Mouse (Mus musculus): ENCODE data around the gene Slc38a4. TPM values are rescaled to one million over a fixed set of nuclear protein-coding genes. Genes with fewer than 3 reads are reported as not detected.

Gene Slc38a4
- polyA plus RNA-seq, 1 experiment from 2014 or later: 5.0 TPM

DNA sequence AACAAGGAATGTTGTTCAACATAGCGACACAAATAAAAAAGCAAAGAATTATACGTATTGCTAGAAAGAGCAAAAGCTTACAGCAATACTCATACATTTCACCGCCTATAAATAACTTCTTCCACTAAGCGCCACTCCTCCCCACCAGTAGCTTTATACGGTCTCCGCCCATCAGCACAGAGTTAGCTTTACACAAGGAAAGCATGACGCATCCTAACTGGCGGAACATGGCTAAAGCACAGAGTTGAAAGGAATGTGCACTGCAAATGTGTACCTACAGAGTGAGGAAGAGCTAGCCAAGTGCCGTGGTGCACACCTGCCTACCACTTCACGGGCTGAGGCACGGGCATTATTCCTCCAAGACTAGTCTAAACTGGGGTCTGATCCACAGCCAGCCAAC lies 95.4 kb downstream of the Slc38a4 start:
- Histone ChIP-seq H3K9me3 (replicated peaks) (no peaks in the 10 kb centered on the region), H3K4me3 (replicated peaks) (no peak overlapping the region), H3K27ac (replicated peaks) (no peak overlapping the region), H3K4me1 (no peaks in the 10 kb centered on the region), H3K36me3 (no peaks in the 10 kb centered on the region), H3K27me3 (replicated peaks) (no peaks in the 10 kb centered on the region), H3K9ac (replicated peaks) (no peak overlapping the region), H3K4me2 (no peak overlapping the region)
- WGBS: 93% methylated on average over 11 of the region's 11 CpGs
- no peak for ATAC-seq (ENCODE audit: low FRiP score)

DNA sequence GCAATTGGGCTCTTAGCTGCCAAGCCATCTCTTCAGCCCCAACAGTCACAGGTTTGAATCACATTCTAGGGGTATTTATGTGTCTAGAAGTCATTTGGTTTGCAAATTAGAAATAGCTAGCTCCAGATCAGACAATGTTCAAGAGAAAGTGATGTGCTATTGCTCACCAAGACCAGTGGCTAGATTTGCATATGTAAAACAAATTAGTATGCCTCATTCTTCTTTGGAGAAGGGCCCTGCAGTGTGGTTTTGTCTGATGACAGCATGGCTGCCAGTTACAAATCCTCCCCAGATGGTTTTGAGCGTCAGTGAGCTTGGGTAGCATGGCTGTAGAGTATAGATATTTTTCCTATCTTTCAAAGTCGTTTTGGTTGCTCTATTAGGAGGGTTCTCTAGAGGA lies 96.5 kb downstream of the Slc38a4 start:
- Histone ChIP-seq H3K27ac (replicated peaks) (no peak overlapping the region), H3K4me2 (no peak overlapping the region), H3K4me1 (no peaks in the 10 kb centered on the region), H3K9me3 (replicated peaks) (no peaks in the 10 kb centered on the region), H3K4me3 (replicated peaks) (no peak overlapping the region), H3K27me3 (replicated peaks) (no peaks in the 10 kb centered on the region), H3K9ac (replicated peaks) (no peak overlapping the region), H3K36me3 (no peaks in the 10 kb centered on the region)
- 38% methylated on average over 2 of the region's 2 CpGs for WGBS
- no peak for ATAC-seq (ENCODE audit: low FRiP score)

DNA sequence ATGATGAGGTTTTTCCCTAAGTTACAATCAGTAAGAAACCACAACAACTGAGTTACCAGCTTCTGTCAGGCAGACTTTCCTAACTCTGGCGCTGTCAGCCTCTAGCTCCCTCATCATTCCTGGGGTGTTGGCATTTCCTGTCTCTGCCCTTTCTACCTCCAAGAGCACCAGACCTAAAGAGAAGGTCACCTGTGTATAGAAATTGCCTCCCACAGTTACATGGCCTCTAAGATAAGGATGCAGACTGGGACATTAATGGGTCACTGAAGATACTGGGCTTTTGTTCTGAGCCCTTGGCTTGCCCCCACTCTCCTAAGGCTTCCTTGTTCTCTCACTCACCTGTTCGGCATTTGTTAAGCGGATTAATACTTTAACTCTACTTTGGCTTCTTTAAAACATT lies 99.1 kb downstream of the Slc38a4 start:
- WGBS: 85% methylated on average over 3 of the region's 3 CpGs
- Histone ChIP-seq H3K36me3 (no peaks in the 10 kb centered on the region), H3K4me2 (no peak overlapping the region), H3K9me3 (replicated peaks) (no peaks in the 10 kb centered on the region), H3K27me3 (replicated peaks) (no peaks in the 10 kb centered on the region), H3K27ac (replicated peaks) (no peak overlapping the region), H3K4me3 (replicated peaks) (no peak overlapping the region), H3K4me1 (peaks cover 13% of the 10 kb centered on the region), H3K9ac (replicated peaks) (no peak overlapping the region)
- ATAC-seq (ENCODE audit: low FRiP score): no peak

DNA sequence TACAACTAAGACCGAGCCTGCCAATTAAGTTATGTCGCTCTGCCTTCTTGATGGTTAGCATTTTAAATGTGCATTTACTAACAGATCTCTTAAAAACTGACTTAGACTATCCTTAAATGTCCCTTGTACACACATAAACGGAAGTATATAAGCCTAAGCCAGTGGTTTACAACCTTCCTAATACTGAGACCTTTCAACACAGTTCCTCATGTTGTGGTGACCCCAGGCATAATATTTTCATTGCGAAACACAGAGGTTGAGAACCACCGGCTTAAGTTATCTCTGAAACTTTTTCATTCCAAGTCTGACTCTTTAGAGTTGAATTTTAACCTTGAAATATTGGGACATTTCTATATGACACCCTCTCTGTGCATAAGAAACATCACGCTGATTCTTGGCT lies 101.4 kb downstream of the Slc38a4 start:
- Histone ChIP-seq H3K27me3 (replicated peaks) (no peaks in the 10 kb centered on the region), H3K36me3 (no peaks in the 10 kb centered on the region), H3K9ac (replicated peaks) (no peak overlapping the region), H3K9me3 (replicated peaks) (no peaks in the 10 kb centered on the region), H3K4me2 (peak overlapping the region; percentile 62; the same call in 1 of the 2 replicates), H3K4me3 (replicated peaks) (no peak overlapping the region; the same call in 1 of the 2 replicates), H3K27ac (replicated peaks) (no peak overlapping the region), H3K4me1 (peaks cover 13% of the 10 kb centered on the region)
- no peak for ATAC-seq (ENCODE audit: low FRiP score)
- WGBS: 86% methylated on average over 6 of the region's 6 CpGs

DNA sequence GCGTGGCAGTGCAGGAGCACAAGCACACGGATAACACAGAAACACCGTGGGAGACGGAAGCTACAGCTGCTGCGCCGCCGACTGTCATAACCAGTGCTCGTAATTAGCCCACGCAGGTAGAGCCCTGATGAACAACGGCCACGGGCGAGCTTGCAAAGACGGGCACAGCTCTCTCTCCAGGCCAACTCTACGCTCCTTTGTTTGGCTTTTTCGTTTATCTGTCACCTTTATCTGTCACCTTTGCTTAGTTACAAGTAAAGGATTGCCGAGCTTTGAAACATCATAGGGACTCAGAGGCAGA lies 101.9 kb downstream of the Slc38a4 start:
- Histone ChIP-seq H3K36me3 (no peaks in the 10 kb centered on the region), H3K9ac (replicated peaks) (peak overlapping the region; percentile 59), H3K27me3 (replicated peaks) (no peaks in the 10 kb centered on the region), H3K27ac (replicated peaks) (peak overlapping the region; percentile 79), H3K4me3 (replicated peaks) (peak overlapping the region; percentile 42), H3K4me1 (peaks cover 13% of the 10 kb centered on the region), H3K4me2 (peak overlapping the region; percentile 62), H3K9me3 (replicated peaks) (no peaks in the 10 kb centered on the region)
- 34% methylated on average over 16 of the region's 16 CpGs for WGBS
- ATAC-seq (ENCODE audit: low FRiP score): peak; percentile 65; the same call in 1 of the 2 replicates

DNA sequence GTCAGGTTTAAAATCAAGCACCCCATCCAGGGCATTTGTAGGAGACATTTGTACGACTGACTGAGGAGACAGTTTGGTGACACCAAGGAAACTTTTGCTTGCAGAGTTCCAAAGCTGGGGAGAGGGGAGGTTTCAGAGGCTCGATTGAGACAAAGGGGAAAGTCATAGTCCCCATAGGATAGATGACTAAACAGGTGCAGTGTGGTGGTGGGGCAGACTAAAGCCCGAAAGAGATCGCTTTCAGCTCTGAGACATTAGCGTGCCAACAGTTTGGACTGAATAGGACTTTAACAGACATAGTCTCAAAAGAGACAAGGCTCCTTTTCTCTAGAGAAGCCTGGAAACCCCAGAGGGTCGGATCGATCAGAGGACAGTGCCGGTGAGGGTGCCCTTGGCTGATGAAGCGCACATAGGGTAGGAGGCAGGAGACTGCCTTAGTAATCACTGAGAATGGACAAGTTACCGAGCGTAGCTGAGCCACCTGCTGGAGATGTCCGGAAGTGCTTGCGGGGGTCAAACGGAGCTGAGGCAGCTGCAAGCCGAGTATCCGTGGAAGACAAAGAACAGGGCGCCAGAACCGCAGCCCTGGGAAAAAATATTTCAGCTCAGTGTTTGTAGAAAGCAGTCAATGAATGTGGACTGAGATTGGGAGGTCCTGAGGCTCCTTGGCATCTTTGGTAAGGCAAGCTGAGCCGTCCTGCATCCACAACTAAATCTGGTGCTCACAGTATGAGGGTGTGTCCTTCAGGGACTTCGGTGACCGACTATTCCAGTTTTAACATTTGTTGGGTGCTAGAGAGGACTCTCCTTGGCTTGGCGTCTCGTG lies 102.4 kb downstream of the Slc38a4 start:
- WGBS: 27% methylated on average over 23 of the region's 23 CpGs
- Histone ChIP-seq H3K4me3 (replicated peaks) (peak overlapping the region; percentile 42), H3K9me3 (replicated peaks) (no peaks in the 10 kb centered on the region)

DNA sequence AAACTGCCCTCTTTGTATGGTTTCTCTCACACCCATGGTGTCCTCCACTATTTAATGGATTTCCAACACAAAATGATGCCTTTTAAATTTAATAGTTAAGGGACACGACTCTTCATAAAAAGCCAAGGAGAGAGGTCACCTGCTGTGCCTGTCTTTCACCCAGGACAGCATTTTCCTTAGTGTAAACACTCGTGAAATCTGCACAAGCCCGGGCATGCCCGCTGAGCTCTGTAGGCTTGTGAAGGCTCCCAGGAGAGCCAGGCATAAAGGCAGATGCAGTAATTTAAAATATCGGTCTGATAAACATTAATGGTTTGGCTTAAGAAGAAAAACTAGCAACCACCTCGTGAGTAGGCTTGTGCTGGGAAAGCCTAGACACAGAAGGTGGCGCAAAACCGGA lies 103.3 kb downstream of the Slc38a4 start:
- WGBS: 52% methylated on average over 8 of the region's 8 CpGs
- ATAC-seq (ENCODE audit: low FRiP score): no peak
- H3K36me3 ChIP-seq: no peaks in the 10 kb centered on the region

More for the DNA sequence above, 102.4 kb downstream of the Slc38a4 start:
- Histone ChIP-seq H3K36me3 (no peaks in the 10 kb centered on the region), H3K4me1 (peaks cover 13% of the 10 kb centered on the region), H3K9ac (replicated peaks) (peak overlapping the region; percentile 59), H3K4me2 (peak overlapping the region; percentile 62), H3K27ac (replicated peaks) (peak overlapping the region; percentile 79), H3K27me3 (replicated peaks) (no peaks in the 10 kb centered on the region)
- peak; percentile 70 for ATAC-seq (ENCODE audit: low FRiP score)

DNA sequence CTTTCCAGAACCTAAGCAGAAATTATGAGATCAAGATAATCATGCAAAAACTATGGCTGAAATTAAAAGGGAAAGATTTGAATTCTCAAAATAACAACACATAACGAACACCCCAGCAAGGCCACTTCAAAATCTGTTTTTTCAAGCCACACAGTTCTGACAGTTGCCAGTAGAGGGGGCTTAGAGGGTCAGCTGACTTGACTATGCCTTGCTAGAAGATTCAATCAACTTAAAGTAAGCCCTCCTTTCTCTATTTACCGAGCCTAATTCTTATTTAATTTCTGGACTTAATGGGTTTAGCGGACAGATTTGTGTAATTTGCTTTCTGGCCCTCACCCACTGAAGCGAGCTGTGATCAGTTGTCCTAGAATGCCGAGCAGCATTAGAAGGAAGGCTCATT lies 104.0 kb downstream of the Slc38a4 start:
- WGBS: 53% methylated on average over 5 of the region's 5 CpGs
- no peak overlapping the region for H3K9ac ChIP-seq (replicated peaks)
- no peak overlapping the region for H3K4me3 ChIP-seq (replicated peaks)
- no peak overlapping the region for H3K4me2 ChIP-seq
- peaks cover 13% of the 10 kb centered on the region for H3K4me1 ChIP-seq
- no peaks in the 10 kb centered on the region for H3K9me3 ChIP-seq (replicated peaks)
- no peak for ATAC-seq (ENCODE audit: low FRiP score)
- no peaks in the 10 kb centered on the region for H3K27me3 ChIP-seq (replicated peaks)
- no peak overlapping the region for H3K27ac ChIP-seq (replicated peaks)
- no peaks in the 10 kb centered on the region for H3K36me3 ChIP-seq

More for the DNA sequence above, 103.3 kb downstream of the Slc38a4 start:
- Histone ChIP-seq H3K4me3 (replicated peaks) (no peak overlapping the region), H3K4me2 (no peak overlapping the region), H3K27ac (replicated peaks) (no peak overlapping the region), H3K27me3 (replicated peaks) (no peaks in the 10 kb centered on the region), H3K4me1 (peaks cover 13% of the 10 kb centered on the region), H3K9me3 (replicated peaks) (no peaks in the 10 kb centered on the region), H3K9ac (replicated peaks) (no peak overlapping the region)

DNA sequence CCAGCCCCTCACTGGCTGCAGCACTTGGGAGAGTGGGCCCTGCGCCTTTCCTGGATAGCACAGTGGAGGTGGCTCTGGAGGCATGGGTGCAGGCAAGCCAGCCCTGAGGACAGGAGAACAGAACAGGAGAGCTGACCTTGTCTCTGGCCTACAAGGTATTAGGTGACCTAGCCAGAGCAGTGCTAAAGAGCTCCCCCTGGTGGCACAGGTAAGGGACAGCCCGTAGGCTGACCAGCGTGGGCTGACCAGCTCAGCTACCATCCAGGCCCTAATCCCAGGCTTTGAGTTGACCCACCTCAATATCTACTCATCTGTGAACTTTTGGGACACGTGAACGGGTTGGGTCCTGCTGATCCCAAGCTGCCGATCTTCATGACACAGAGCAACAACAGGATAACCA lies 107.3 kb downstream of the Slc38a4 start:
- Histone ChIP-seq H3K27me3 (replicated peaks) (no peaks in the 10 kb centered on the region), H3K4me2 (no peak overlapping the region), H3K9me3 (replicated peaks) (no peaks in the 10 kb centered on the region), H3K4me3 (replicated peaks) (no peak overlapping the region), H3K9ac (replicated peaks) (no peak overlapping the region), H3K4me1 (peaks cover 6% of the 10 kb centered on the region), H3K36me3 (no peaks in the 10 kb centered on the region), H3K27ac (replicated peaks) (no peak overlapping the region)
- 79% methylated on average over 6 of the region's 6 CpGs for WGBS
- no peak for ATAC-seq (ENCODE audit: low FRiP score)

Other genes starting within 250 kb of the Slc38a4 start
- 3.4 and 4.0 TPM in 2 replicates for gene Pced1b, start 191.2 kb upstream of the Slc38a4 start, polyA plus RNA-seq (2015; fragmentation: Nextera tagmentation; extraction: Ambion mirVana)
- gene Amigo2, start 191.3 kb upstream of the Slc38a4 start, polyA plus RNA-seq (2015; fragmentation: Nextera tagmentation; extraction: Ambion mirVana): 6.5 and 7.6 TPM in 2 replicates